Mouse (Mus musculus) forebrain, postnatal 0 days (tissue): Measurements from ENCODE around the gene Sfxn5. TPM values are rescaled to one million over a fixed set of nuclear protein-coding genes. Genes with fewer than 3 reads are reported as not detected.

ENCODE experiments used
- ATAC-seq: fragments of 200-750 bp; cut with Nextera tagmentation; 2 replicates; pipeline ENCODE4 v1.8.0; 2017; ENCODE audit warnings: mild to moderate bottlenecking, moderate library complexity
- DNase-seq: peaks from one replicate; pipeline ENCODE4 v3.0.0-alpha.2; 2015
- H3K27ac ChIP-seq: fragments of 300-500 bp; sonication (generic); 2 replicates; pipeline ENCODE4 v1.5.1; 2014; ENCODE audit warnings: low read depth, mild to moderate bottlenecking, antibody characterized with exemption, low read length, moderate library complexity, mixed read lengths
- H3K27me3 ChIP-seq: fragments of 300-500 bp; sonication (generic); 2 replicates; pipeline ENCODE4 v1.6.1; 2014; ENCODE audit warnings: mild to moderate bottlenecking, low read length, mixed read lengths; ENCODE audit not compliant: insufficient read depth
- H3K36me3 ChIP-seq: fragments of 300-500 bp; sonication (generic); 2 replicates; pipeline ENCODE4 v1.6.1; 2014; ENCODE audit warnings: mild to moderate bottlenecking, moderate library complexity; ENCODE audit not compliant: insufficient read depth
- H3K4me1 ChIP-seq: fragments of 300-500 bp; sonication (generic); 2 replicates; pipeline ENCODE4 v1.6.1; 2014; ENCODE audit warnings: antibody characterized with exemption; ENCODE audit not compliant: insufficient read depth
- H3K4me2 ChIP-seq: fragments of 300-500 bp; sonication (generic); 2 replicates; pipeline ENCODE4 v1.6.1; 2014; ENCODE audit warnings: low read depth, mild to moderate bottlenecking, moderate library complexity
- H3K4me3 ChIP-seq: fragments of 300-500 bp; sonication (generic); 2 replicates; pipeline ENCODE4 v1.5.1; 2014; ENCODE audit warnings: low read depth, low read length, mixed read lengths
- H3K9ac ChIP-seq: fragments of 300-500 bp; sonication (generic); 2 replicates; pipeline ENCODE4 v1.6.1; 2014; ENCODE audit warnings: mild to moderate bottlenecking
- H3K9me3 ChIP-seq: fragments of 300-500 bp; sonication (generic); 2 replicates; pipeline ENCODE4 v1.6.1; 2016; ENCODE audit warnings: low read length
- CTCF ChIP-seq: sonication (generic); IDR thresholded peaks from 2 replicates; pipeline ENCODE4 v1.5.1; 2016; ENCODE audit warnings: antibody characterized with exemption, control low read depth, low read depth
- WGBS: fragments of 180-500 bp; shearing (Covaris S2); extraction: QIAGEN DNeasy Blood & Tissue Kit; methylation state at CpG from one replicate; pipeline ENCODE4 v1.1.7; 2014; 5-methylcytosine and 5-hydroxymethylcytosine counted together
- polyA plus RNA-seq: library from polyadenylated mRNA; unstranded; fragments of >200 nt; fragmentation: Nextera tagmentation; extraction: Ambion mirVana; gene quantifications from 2 replicates; pipeline ENCODE4 v1.2.1, GENCODE M21; 2015
- total RNA-seq: library from RNA; depleted of rRNA; stranded (reverse); fragments of >200 nt; gene quantifications from 2 replicates; pipeline ENCODE4 v1.2.3, GENCODE M21; 2014

Gene Sfxn5
- total and polyA plus RNA-seq, 2 experiments from 2014 or later, result 49.1 to 55.6 TPM

DNA sequence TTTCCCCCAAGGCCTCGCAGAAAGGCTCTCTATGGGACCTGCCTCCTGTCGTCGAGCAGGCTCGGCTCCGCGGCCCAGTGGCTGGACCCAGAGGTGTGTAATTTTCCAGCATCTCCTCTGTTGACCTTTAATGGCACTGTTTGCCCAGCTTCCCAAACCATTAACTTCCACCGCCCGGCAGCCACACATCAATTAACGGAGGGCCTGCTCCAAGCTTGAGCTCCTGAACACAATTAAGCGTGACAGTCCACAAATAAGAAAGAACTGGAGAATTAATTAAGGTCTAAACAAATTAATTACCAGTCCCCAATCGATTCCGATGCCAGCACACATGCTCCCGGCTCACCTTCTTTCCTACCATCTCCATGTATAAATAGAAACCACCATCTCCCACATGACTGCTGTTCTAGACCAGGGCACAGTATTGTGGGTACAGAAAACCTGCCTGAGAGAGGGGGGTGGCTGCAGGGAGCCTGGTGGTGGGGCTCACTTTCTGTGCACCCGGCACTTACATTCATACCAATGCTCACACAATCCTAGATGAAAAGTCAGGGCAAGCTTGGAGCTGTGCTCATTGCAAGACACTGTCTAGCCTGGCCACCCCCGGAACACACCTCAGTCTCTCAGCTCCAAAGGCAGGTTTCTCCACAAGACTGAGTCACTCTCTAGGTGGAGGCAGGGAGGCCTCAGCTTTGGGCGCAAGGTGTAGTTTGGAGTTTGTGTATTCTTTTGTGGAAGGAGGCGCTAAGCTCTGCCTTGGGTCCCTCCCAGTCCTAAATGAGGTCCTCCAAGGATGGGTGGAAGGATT lies 80.8 kb downstream of the Sfxn5 start:
- DNase-seq (no peak), ATAC-seq (no peak)
- Histone ChIP-seq H3K4me1 (no peaks in the 10 kb centered on the region), H3K27ac (no peak overlapping the region), H3K27me3 (no peaks in the 10 kb centered on the region), H3K9me3 (no peaks in the 10 kb centered on the region), H3K4me2 (no peak overlapping the region), H3K9ac (no peak overlapping the region), H3K36me3 (no peaks in the 10 kb centered on the region), H3K4me3 (no peak overlapping the region)
- no peak for TF ChIP-seq CTCF
- WGBS, result 52% methylated on average over 17 of the region's 17 CpGs

GRCm38 (mm10) chr6:85250811-85251241 lies 82.4 kb downstream of the Sfxn5 start:
- TF ChIP-seq CTCF, result no peak

DNA sequence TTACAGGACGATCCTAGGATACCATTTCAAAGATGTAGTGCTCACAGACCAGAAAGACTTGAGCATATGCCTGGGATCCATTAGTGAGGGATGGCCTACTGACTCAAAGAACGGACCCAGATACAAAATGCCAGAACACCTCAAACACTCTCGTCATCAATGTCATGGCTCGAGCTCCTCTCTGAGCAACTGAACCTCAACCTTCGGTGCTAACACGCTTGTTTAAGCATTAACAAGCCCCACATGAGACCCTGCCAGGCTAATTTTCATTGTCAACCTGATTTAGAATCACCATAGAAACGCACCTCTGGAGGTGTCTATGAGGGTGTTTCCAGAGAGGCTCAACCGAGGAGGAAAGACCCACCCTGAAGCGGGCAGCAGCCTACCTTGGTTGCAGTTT lies 83.4 kb downstream of the Sfxn5 start:
- no peak for ATAC-seq
- Histone ChIP-seq H3K27me3 (no peaks in the 10 kb centered on the region), H3K4me3 (no peak overlapping the region), H3K36me3 (no peaks in the 10 kb centered on the region), H3K9me3 (no peaks in the 10 kb centered on the region), H3K27ac (no peak overlapping the region), H3K4me1 (no peaks in the 10 kb centered on the region), H3K9ac (no peak overlapping the region), H3K4me2 (no peak overlapping the region)
- no peak for DNase-seq
- TF ChIP-seq CTCF, result no peak
- WGBS, result 65% methylated on average over 9 of the region's 9 CpGs

More at GRCm38 (mm10) chr6:85250811-85251241, 82.4 kb downstream of the Sfxn5 start:
- H3K4me1 ChIP-seq, result no peaks in the 10 kb centered on the region
- ATAC-seq (no peak), DNase-seq (no peak)
- no peak overlapping the region for H3K9ac ChIP-seq
- WGBS, result 53% methylated on average over 6 of the region's 6 CpGs
- H3K4me2 ChIP-seq, result no peak overlapping the region
- no peak overlapping the region for H3K27ac ChIP-seq
- no peak overlapping the region for H3K4me3 ChIP-seq
- no peaks in the 10 kb centered on the region for H3K36me3 ChIP-seq
- no peaks in the 10 kb centered on the region for H3K9me3 ChIP-seq
- H3K27me3 ChIP-seq, result no peaks in the 10 kb centered on the region

DNA sequence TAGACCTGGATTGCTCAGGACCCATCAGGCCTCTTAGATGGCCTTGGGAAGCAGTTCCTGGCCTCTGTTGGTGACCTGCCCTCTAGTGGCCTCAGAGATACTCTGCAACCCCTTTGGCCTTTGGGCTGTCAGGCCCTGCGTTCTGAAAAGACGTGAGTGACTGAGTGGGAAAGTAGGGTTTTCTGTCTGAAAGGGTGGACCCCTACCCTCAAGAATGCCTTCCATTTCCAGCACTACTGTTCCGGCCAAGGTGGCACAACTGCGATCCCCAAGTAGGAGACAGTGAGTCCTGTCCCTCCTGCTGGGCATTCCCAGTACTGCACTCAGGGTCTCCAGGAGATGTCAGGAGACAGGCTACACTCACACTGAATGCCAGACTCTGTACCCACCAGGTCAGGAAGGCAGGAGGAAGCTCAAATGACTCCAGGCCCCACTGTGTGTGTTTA lies 94.2 kb downstream of the Sfxn5 start:
- no peaks in the 10 kb centered on the region for H3K36me3 ChIP-seq
- H3K4me1 ChIP-seq, result no peaks in the 10 kb centered on the region
- peak; percentile 83 for TF ChIP-seq CTCF
- 13% methylated on average over 4 of the region's 4 CpGs for WGBS
- H3K4me3 ChIP-seq, result no peak overlapping the region
- no peak overlapping the region for H3K9ac ChIP-seq
- no peak overlapping the region for H3K27ac ChIP-seq
- no peaks in the 10 kb centered on the region for H3K9me3 ChIP-seq
- no peaks in the 10 kb centered on the region for H3K27me3 ChIP-seq
- 0 out of 2 replicates have a peak, but pooled peaks have one; percentile 41 for ATAC-seq
- peak; percentile 74 for DNase-seq
- H3K4me2 ChIP-seq, result no peak overlapping the region

GRCm38 (mm10) chr6:85237595-85238337 lies 95.5 kb downstream of the Sfxn5 start:
- H3K4me2 ChIP-seq, result no peak overlapping the region
- ATAC-seq, result peak; percentile 74

DNA sequence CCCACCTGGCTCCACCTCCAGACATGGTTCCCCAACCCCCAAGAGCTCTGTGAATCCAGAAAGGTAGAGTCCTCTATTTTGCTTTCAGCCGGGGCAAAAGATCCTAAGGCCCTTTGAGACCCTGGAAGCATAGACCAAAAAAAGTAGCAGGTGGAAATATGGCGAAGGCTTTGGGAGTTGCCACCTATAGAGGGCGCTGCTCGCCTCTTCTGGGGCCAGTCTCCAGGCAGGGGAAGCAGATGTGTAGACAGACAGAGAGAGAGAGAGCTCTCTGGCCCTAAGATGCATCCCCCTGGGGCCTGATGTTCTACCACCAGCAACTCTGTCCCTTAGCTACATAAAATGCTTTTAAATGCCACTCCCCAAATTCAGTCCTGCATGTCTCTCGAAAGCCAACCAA lies 96.2 kb downstream of the Sfxn5 start:
- H3K36me3 ChIP-seq, result no peaks in the 10 kb centered on the region
- WGBS, result 33% methylated on average over 5 of the region's 5 CpGs
- no peak overlapping the region for H3K9ac ChIP-seq
- H3K4me2 ChIP-seq, result no peak overlapping the region
- peak; percentile 52 for DNase-seq
- H3K4me3 ChIP-seq, result no peak overlapping the region
- no peak overlapping the region for H3K27ac ChIP-seq
- H3K9me3 ChIP-seq, result no peaks in the 10 kb centered on the region
- no peaks in the 10 kb centered on the region for H3K27me3 ChIP-seq
- H3K4me1 ChIP-seq, result no peaks in the 10 kb centered on the region
- TF ChIP-seq CTCF, result peak; percentile 52
- no peak for ATAC-seq

More at GRCm38 (mm10) chr6:85237595-85238337, 95.5 kb downstream of the Sfxn5 start:
- Histone ChIP-seq H3K9me3 (no peaks in the 10 kb centered on the region), H3K36me3 (no peaks in the 10 kb centered on the region), H3K27me3 (no peaks in the 10 kb centered on the region), H3K4me1 (no peaks in the 10 kb centered on the region), H3K4me3 (no peak overlapping the region), H3K9ac (no peak overlapping the region), H3K27ac (peak overlapping the region; percentile 64)
- no peak for TF ChIP-seq CTCF
- DNase-seq, result peak; percentile 66
- WGBS, result 29% methylated on average over 10 of the region's 10 CpGs

GRCm38 (mm10) chr6:85234796-85235195 lies 98.4 kb downstream of the Sfxn5 start:
- no peaks in the 10 kb centered on the region for H3K9me3 ChIP-seq
- no peak overlapping the region for H3K4me2 ChIP-seq
- TF ChIP-seq CTCF, result no peak
- no peaks in the 10 kb centered on the region for H3K36me3 ChIP-seq
- no peak overlapping the region for H3K4me3 ChIP-seq
- no peaks in the 10 kb centered on the region for H3K4me1 ChIP-seq
- no peaks in the 10 kb centered on the region for H3K27me3 ChIP-seq
- WGBS, result 44% methylated on average over 5 of the region's 5 CpGs
- no peak overlapping the region for H3K9ac ChIP-seq
- ATAC-seq (no peak), DNase-seq (no peak)
- no peak overlapping the region for H3K27ac ChIP-seq
